Mouse (Mus musculus) embryo, embryonic 11.5 days (tissue): Measurements from ENCODE around the gene Akt2.

Experiments used
- DNase-seq: peaks from one replicate; pipeline ENCODE4 v3.0.0-alpha.2; 2012; ENCODE audit warnings: low read depth, low spot score

The Akt2 gene

GRCm38 (mm10) chr7:27587741-27588140 is 3.6 kb upstream of the Akt2 start:
- no peak for DNase-seq

- DNase-seq = no peak
Observed at GRCm38 (mm10) chr7:27590088-27590487, 1.3 kb upstream of the Akt2 start.

GRCm38 (mm10) chr7:27590566-27591213 is 662 bp upstream of the Akt2 start:
- DNase-seq = no peak

- no peak for DNase-seq
Observed at GRCm38 (mm10) chr7:27592217-27592929, 1.0 kb downstream of the Akt2 start.

GRCm38 (mm10) chr7:27592934-27593645 is 1.7 kb downstream of the Akt2 start:
- no peak for DNase-seq

- DNase-seq = no peak
Observed at GRCm38 (mm10) chr7:27596586-27597503, 5.5 kb downstream of the Akt2 start.

- no peak for DNase-seq
Observed at GRCm38 (mm10) chr7:27598053-27598452, 6.7 kb downstream of the Akt2 start.

- no peak for DNase-seq
Observed at GRCm38 (mm10) chr7:27601628-27602027, 10.3 kb downstream of the Akt2 start.

- no peak for DNase-seq
Observed at GRCm38 (mm10) chr7:27602161-27602560, 10.8 kb downstream of the Akt2 start.

- no peak for DNase-seq
Observed at GRCm38 (mm10) chr7:27602835-27603234, 11.5 kb downstream of the Akt2 start.

GRCm38 (mm10) chr7:27604661-27605348 is 13.5 kb downstream of the Akt2 start:
- DNase-seq = no peak

- no peak for DNase-seq
Observed at GRCm38 (mm10) chr7:27605499-27606285, 14.3 kb downstream of the Akt2 start.

- no peak for DNase-seq
Observed at GRCm38 (mm10) chr7:27606481-27607254, 15.3 kb downstream of the Akt2 start.

- DNase-seq = no peak
Observed at GRCm38 (mm10) chr7:27607580-27607979, 16.2 kb downstream of the Akt2 start.

- DNase-seq = no peak
Observed at GRCm38 (mm10) chr7:27608130-27608529, 16.8 kb downstream of the Akt2 start.

GRCm38 (mm10) chr7:27609285-27609684 is 17.9 kb downstream of the Akt2 start:
- DNase-seq = no peak

- DNase-seq = no peak
Observed at GRCm38 (mm10) chr7:27609688-27610087, 18.3 kb downstream of the Akt2 start.

- no peak for DNase-seq
Observed at GRCm38 (mm10) chr7:27610370-27610769, 19.0 kb downstream of the Akt2 start.

- DNase-seq = no peak
Observed at GRCm38 (mm10) chr7:27610871-27611270, 19.5 kb downstream of the Akt2 start.
